Mouse (Mus musculus) G1E-ER4 (cell line): ENCODE results near the gene Lck. TPM values are rescaled to one million over a fixed set of nuclear protein-coding genes. Genes with fewer than 3 reads are reported as not detected.

Source experiments
- GATA1 ChIP-seq: IDR thresholded peaks from one replicate; pipeline ENCODE4 v1.8.0; 2012; ENCODE audit warnings: low read length, inconsistent platforms
- polyA plus RNA-seq: library from polyadenylated mRNA; stranded (reverse); fragments of >175 nt; gene quantifications from 2 replicates; pipeline ENCODE4 v1.2.3, GENCODE M21; 2012

Lck gene
- 2.6 TPM in 2 replicates for polyA plus RNA-seq

DNA sequence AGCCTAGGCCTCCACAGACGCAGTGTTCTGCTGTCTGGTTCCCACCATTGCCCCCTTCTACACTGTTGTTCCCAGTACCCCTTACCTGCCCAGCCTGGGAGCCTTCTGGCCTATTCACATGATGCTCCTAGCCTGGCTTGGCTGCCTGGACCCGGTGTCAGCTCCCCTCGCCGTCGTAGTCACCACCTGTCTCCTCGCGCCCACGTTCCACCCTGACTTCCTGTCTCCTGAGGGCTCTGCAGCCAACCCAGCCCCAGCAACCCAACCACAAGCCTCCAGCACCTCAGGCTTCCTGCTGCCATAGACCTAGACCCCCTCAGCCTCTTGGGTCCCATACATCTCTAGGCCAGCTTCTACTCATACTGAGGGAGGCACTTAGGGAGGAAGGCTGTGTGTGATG lies at the start of gene Lck:
TSS of gene Lck (minus strand) at position 212 of the 400 bp plus-strand sequence.
- TF ChIP-seq GATA1 = no peak

- TF ChIP-seq GATA1 = no peak
Observed at GRCm38 (mm10) chr4:129622803-129623535, 49.5 kb upstream of the Lck start.

DNA sequence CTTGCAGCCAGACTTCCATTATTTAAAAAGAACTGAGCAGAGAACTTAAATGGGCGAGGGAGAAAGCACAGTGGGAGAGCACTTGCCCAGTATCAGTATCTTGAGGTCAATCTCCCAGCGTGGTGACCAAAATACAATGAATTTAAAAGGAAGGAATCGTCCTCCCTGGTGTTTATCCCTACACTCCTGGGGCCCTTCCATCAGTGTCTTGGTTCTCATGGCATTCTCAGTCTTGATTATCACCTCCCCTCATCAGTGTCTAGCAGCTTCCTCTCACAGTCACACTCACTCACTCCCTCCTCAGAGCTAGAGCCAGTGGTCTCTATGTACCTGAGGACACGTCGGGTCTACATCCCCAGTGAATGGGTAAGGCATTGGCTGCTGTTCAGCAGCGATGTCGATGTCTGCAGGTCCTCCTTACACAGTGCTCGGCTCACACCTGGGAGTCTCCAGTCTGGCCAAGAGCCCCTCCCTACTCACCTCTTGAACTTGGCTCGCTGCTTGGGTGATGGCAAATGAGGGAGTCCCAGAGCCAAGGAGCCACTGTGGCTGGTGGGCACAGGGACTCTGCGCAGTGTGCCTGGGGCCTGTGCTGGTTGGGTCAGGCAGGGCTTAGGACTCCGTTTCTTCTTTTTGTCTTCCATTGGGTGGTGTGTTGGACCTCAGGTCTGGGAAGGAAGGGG lies 48.8 kb upstream of the Lck start:
- TF ChIP-seq GATA1 = no peak

DNA sequence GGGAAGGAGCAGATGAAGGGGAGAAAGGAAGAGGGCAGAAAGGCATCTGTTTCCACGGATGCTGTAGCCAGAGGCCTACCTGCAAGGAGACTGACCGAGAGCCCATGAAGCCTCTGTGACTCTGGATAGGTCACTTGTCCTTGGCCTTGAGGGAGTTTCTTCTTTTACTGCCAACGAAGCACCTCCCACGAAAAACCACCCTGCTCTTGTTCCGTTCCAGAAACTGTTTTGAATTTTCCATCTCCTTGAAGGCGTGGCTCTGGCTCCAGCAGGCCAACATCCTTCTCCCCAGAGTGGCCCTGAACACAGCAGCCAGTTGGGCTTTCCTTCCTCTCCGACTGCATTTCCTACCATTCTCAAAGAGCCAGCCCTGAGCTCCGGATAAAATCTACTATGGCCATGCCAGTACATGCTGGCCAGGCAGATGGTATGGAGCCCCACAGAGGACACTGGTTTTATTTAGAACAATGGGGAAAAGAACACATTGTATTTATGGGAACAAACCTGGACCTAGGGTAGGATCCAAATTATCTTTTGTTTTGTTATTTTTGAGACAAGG lies 47.9 kb upstream of the Lck start:
- no peak for TF ChIP-seq GATA1

GRCm38 (mm10) chr4:129620419-129621282 lies 47.2 kb upstream of the Lck start:
- no peak for TF ChIP-seq GATA1

- TF ChIP-seq GATA1 = no peak
Observed at GRCm38 (mm10) chr4:129618786-129619691, 45.6 kb upstream of the Lck start, which contains the start of gene Iqcc. Gene Iqcc, minus strand, starts transcription at chr4:129619099.

- no peak for TF ChIP-seq GATA1
Observed at GRCm38 (mm10) chr4:129618031-129618430, 44.6 kb upstream of the Lck start.

DNA sequence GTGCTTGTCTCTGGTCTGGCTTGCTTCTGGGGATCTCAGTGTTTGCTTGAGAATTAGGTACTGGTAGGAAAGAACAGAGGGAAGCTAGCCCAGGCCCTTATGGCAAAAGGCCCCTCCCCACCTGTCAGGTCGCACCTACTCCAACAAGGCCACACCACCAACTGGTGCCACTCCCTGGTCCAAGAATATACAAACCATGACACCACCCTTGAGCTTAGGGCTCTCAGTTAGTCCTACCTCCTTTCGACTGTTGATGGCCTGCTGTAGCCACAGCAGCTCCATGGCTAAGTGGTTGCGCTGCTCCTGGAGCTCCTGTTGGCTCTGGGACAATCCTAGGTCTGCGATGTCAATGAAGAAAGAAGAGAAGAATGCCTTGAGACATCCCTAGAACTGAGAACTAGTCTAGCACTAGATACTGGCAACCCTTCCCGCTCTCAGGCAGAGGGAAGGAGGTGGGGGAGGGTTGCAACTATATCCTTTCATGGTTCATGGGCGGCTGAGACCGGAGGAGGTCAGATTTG lies 43.7 kb upstream of the Lck start:
- TF ChIP-seq GATA1 = no peak

GRCm38 (mm10) chr4:129616631-129617030 lies 43.2 kb upstream of the Lck start:
- no peak for TF ChIP-seq GATA1

GRCm38 (mm10) chr4:129615801-129616290 lies 42.4 kb upstream of the Lck start:
- TF ChIP-seq GATA1 = no peak

- no peak for TF ChIP-seq GATA1
Observed at GRCm38 (mm10) chr4:129614093-129614492, 40.7 kb upstream of the Lck start, which contains the start of gene Dcdc2b. Gene Dcdc2b, minus strand, starts transcription at chr4:129614257.

GRCm38 (mm10) chr4:129610472-129610871 lies 37.0 kb upstream of the Lck start:
- no peak for TF ChIP-seq GATA1

GRCm38 (mm10) chr4:129610026-129610425 lies 36.6 kb upstream of the Lck start:
- TF ChIP-seq GATA1 = no peak

- no peak for TF ChIP-seq GATA1
Observed at GRCm38 (mm10) chr4:129609139-129609631, 35.7 kb upstream of the Lck start.
